Mouse (Mus musculus): ENCODE measurements around the gene Scd2.

- TF ChIP-seq POLR2A (IDR thresholded peaks at IDR 0.05; ENCODE audit: low read depth, low read length) = no peak
- TF ChIP-seq CTCF (IDR thresholded peaks at IDR 0.05; ENCODE audit: extremely low read depth, insufficient read depth, insufficient read length, insufficient replicate concordance) = no peak
Observed at GRCm38 (mm10) chr19:44305701-44306100, 12.2 kb downstream of the Scd2 start.

Data from spleen, adult 2 months (tissue).